Mouse (Mus musculus) limb, embryonic 13.5 days (tissue): ENCODE measurements around the gene Pofut2. TPM values are rescaled to one million over a fixed set of nuclear protein-coding genes. Genes with fewer than 3 reads are reported as not detected.
A peak's percentile ranks its signal among the peaks of the same experiment; 100 is the strongest.

Experiments
- ATAC-seq: fragments of 200-750 bp; cut with Nextera tagmentation; 2 replicates; pipeline ENCODE4 v1.8.0; 2017; ENCODE audit warnings: low read depth, moderate number of reproducible peaks, moderate TSS enrichment; ENCODE audit not compliant: low FRiP score
- H3K27ac ChIP-seq: fragments of 300-500 bp; sonication (generic); 2 replicates; pipeline ENCODE4 v1.5.1; 2015; ENCODE audit warnings: inconsistent platforms, mild to moderate bottlenecking, moderate library complexity
- H3K27me3 ChIP-seq: fragments of 300-500 bp; sonication (generic); 2 replicates; pipeline ENCODE4 v1.6.1; 2015; ENCODE audit warnings: mild to moderate bottlenecking, inconsistent platforms
- H3K36me3 ChIP-seq: fragments of 300-500 bp; sonication (generic); 2 replicates; pipeline ENCODE4 v1.6.1; 2015; ENCODE audit warnings: inconsistent platforms, mild to moderate bottlenecking, moderate library complexity
- H3K4me1 ChIP-seq: fragments of 300-500 bp; sonication (generic); 2 replicates; pipeline ENCODE4 v1.6.1; 2015; ENCODE audit warnings: inconsistent platforms
- H3K4me2 ChIP-seq: fragments of 300-500 bp; sonication (generic); replicated peaks from 2 replicates; pipeline ENCODE4 v1.6.1; 2015; ENCODE audit warnings: inconsistent platforms, mild to moderate bottlenecking, moderate library complexity
- H3K4me3 ChIP-seq: fragments of 300-500 bp; sonication (generic); 2 replicates; pipeline ENCODE4 v1.5.1; 2015; ENCODE audit warnings: moderate library complexity, mild to moderate bottlenecking, inconsistent platforms
- H3K9ac ChIP-seq: fragments of 300-500 bp; sonication (generic); 2 replicates; pipeline ENCODE4 v1.6.1; 2015; ENCODE audit warnings: mild to moderate bottlenecking, inconsistent platforms
- H3K9me3 ChIP-seq: fragments of 300-500 bp; sonication (generic); 2 replicates; pipeline ENCODE4 v1.6.1; 2016; ENCODE audit warnings: inconsistent platforms
- WGBS: fragments of 180-500 bp; shearing (Covaris S2); methylation state at CpG from one replicate; pipeline ENCODE4 v1.1.7; 2015; 5-methylcytosine and 5-hydroxymethylcytosine counted together
- polyA plus RNA-seq: library from polyadenylated mRNA; unstranded; fragments of >200 nt; fragmentation: Nextera tagmentation; extraction: Ambion mirVana; gene quantifications from 2 replicates; pipeline ENCODE4 v1.2.1, GENCODE M21; 2015

The Pofut2 gene
- 148 and 151 TPM in 2 replicates for polyA plus RNA-seq

GRCm38 (mm10) chr10:77258704-77259621, at the start of gene Pofut2:
TSS of gene Pofut2 (plus strand) at chr10:77259218.
- under 1% methylated on average over 81 of the region's 81 CpGs for WGBS
- Histone ChIP-seq H3K4me3 (peak within 1 kb of the TSS; percentile 95), H3K36me3 (peaks cover 33% of the 10 kb centered on the region), H3K4me1 (peaks cover 23% of the 10 kb centered on the region), H3K9me3 (no peaks in the 10 kb centered on the region), H3K9ac (peak within 1 kb of the TSS; percentile 93), H3K4me2 (peak within 1 kb of the TSS; percentile 73), H3K27ac (peak within 1 kb of the TSS; percentile 87), H3K27me3 (no peaks in the 10 kb centered on the region)
- ATAC-seq, result peak; percentile 99

DNA sequence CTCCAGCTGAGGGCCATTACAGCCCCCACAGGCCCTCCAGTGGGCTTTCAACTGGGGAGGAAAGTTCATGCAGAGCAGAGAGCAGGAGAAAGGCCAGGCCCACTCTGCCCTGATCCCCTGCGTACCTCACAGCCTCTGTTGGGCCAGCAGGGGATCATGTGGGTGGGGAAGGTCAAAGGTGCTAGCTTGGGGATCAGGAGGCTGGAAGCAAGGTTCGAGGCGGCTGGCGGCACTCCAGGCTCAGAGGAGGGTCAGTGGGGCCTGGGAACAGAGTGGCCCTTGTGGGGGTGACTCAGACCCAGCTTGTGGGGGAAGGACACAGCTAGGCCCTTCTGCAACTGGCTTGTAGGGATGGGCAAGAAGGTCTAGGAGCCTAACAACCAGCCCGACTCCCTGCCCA, 49.8 kb upstream of the Pofut2 start:
- H3K4me1 ChIP-seq, result peaks cover 39% of the 10 kb centered on the region
- no peaks in the 10 kb centered on the region for H3K36me3 ChIP-seq
- H3K4me3 ChIP-seq, result no peak overlapping the region
- H3K4me2 ChIP-seq, result no peak overlapping the region
- H3K27ac ChIP-seq, result no peak overlapping the region
- H3K9ac ChIP-seq, result no peak overlapping the region
- WGBS, result 46% methylated on average over 5 of the region's 5 CpGs
- ATAC-seq, result no peak
- H3K9me3 ChIP-seq, result no peaks in the 10 kb centered on the region
- no peaks in the 10 kb centered on the region for H3K27me3 ChIP-seq

DNA sequence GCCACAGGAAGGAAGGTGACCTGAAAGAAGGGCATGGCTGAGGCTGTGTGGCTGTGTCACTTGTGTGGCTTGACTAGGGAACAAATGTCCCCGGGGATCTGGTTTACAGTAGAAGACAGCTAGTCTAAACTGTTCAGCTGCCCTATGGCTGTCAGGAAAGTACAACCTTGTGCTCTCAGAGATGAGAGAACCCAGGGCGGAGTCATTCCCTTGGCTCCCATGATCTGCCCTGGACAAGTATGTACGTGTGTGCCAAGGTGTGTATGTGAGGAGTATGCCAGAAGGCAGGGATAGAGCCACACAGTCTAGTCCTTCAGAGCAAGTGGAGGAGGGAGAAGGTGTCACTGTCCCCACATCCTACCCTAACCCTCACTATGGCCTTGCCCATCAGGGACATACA, 48.4 kb upstream of the Pofut2 start:
- H3K4me2 ChIP-seq, result no peak overlapping the region
- H3K4me3 ChIP-seq, result no peak overlapping the region
- H3K36me3 ChIP-seq, result no peaks in the 10 kb centered on the region
- no peaks in the 10 kb centered on the region for H3K9me3 ChIP-seq
- no peak overlapping the region for H3K9ac ChIP-seq
- no peaks in the 10 kb centered on the region for H3K27me3 ChIP-seq
- ATAC-seq, result no peak
- WGBS, result 91% methylated on average over 3 of the region's 3 CpGs
- H3K27ac ChIP-seq, result peak overlapping the region; percentile 1; the same call in 1 of the 2 replicates
- peaks cover 35% of the 10 kb centered on the region for H3K4me1 ChIP-seq

- peak overlapping the region; percentile 1; the same call in 1 of the 2 replicates for H3K27ac ChIP-seq
- H3K9ac ChIP-seq, result no peak overlapping the region
- H3K4me3 ChIP-seq, result no peak overlapping the region
- H3K27me3 ChIP-seq, result no peaks in the 10 kb centered on the region
- H3K4me1 ChIP-seq, result peaks cover 36% of the 10 kb centered on the region
- WGBS, result 51% methylated on average over 11 of the region's 11 CpGs
- H3K9me3 ChIP-seq, result no peaks in the 10 kb centered on the region
- H3K36me3 ChIP-seq, result no peaks in the 10 kb centered on the region
- H3K4me2 ChIP-seq, result no peak overlapping the region
- ATAC-seq, result no peak
Observed at GRCm38 (mm10) chr10:77211116-77211570, 47.9 kb upstream of the Pofut2 start.

DNA sequence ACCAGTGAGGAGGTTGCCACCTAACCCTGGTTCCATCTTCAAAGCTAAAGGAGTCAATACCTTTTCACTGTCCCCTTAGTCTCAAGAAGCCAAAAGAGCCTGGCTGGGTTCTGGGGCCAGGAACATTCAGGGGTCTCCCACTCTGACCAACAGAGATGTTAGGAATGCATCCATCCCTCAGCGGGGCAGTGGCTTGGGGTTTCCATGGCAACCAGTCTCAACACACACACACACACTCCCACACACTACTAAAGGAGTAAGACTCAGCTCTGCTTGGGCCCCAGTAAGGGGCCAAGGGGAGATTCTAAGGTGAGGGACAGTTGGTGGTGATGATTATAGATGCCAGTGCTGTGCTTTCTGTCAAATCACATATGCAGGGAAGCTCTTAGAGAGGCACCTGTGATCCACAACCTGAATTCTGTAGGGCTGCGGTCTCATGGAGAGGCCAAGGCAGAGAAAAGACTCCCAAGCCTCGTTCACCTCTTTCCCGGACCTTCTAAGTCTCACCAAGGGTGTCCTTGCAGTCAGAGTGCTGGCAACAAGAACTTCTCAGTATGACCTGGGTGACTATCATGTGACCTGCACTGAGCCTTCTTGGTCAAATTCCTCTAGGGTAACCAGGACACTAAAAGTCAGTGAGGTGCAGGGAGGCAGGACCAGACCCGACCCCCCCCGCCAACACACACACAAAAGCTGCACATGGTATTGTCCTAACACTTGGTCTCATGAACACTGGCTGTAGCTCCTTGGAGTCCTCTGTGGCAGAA, 46.5 kb upstream of the Pofut2 start:
- ATAC-seq, result no peak
- Histone ChIP-seq H3K9ac (no peak overlapping the region), H3K4me3 (no peak overlapping the region), H3K9me3 (no peaks in the 10 kb centered on the region), H3K4me2 (no peak overlapping the region), H3K27me3 (no peaks in the 10 kb centered on the region), H3K36me3 (no peaks in the 10 kb centered on the region), H3K4me1 (peaks cover 22% of the 10 kb centered on the region), H3K27ac (no peak overlapping the region)
- 85% methylated on average over 6 of the region's 6 CpGs for WGBS

DNA sequence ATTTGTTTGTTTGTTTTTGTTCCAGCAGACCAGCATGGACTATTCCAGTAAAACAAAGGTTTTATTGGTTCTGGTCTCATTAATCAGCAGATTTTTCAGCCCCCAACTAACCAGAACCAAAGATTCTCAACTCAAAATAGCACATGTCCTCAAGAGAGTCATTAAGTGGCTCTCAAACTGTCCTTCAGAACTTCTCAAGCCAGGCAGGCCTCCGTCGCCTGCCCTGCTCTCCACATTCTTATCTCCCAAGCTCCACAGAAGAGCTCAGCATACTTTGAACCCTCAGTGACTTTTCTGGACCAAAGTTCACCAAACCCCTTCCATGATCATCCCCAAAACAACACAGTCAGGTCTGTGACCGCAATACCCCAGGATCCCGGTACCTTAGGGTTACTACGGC, 45.5 kb upstream of the Pofut2 start:
- WGBS, result 90% methylated on average over 5 of the region's 5 CpGs
- Histone ChIP-seq H3K27me3 (no peaks in the 10 kb centered on the region), H3K27ac (no peak overlapping the region), H3K4me2 (no peak overlapping the region), H3K36me3 (no peaks in the 10 kb centered on the region), H3K9me3 (no peaks in the 10 kb centered on the region), H3K9ac (no peak overlapping the region), H3K4me3 (no peak overlapping the region), H3K4me1 (peaks cover 22% of the 10 kb centered on the region)
- ATAC-seq, result no peak

DNA sequence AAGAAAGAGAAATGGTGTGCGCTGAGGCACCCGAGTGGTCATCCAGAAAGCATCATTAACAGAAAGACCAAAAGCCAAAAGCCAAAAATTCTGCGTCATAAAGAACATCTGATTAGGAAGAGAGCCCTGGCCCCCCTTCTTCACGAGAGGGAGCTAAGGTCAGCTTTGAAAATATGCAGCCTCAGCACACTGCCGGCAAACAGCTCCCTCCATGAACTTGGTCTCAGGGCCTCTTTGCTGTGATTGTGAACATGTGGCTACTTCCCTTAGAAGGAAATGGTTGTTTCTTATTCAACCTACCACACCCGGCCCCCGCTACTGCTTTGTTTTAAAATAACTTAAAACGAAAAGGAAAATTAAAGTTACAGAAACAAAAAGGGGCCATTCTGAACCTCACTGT, 44.4 kb upstream of the Pofut2 start:
- Histone ChIP-seq H3K4me1 (peaks cover 18% of the 10 kb centered on the region), H3K4me3 (no peak overlapping the region), H3K9ac (no peak overlapping the region), H3K9me3 (no peaks in the 10 kb centered on the region), H3K36me3 (no peaks in the 10 kb centered on the region), H3K4me2 (no peak overlapping the region), H3K27ac (no peak overlapping the region), H3K27me3 (no peaks in the 10 kb centered on the region)
- ATAC-seq, result no peak
- 57% methylated on average over 8 of the region's 8 CpGs for WGBS

DNA sequence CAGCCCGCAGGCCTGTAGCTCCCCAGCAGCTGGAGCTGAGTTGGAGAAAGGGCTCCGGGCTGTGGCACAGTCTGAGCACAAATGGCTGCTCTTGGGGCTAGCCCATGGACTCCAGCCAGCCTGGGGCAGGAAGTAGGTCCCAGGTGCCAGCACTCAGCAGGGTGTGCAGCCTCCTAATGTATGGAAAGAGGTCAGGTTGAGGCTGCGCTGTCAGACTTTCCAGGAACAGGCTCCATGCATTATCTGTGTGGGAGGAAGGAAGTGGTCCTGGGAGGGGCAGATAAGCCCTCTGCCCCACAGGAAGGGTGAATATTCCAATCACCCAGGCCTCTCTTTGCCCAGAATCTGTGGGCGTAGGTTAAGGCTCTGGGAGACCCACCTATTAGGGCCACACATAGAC, 43.4 kb upstream of the Pofut2 start:
- H3K9me3 ChIP-seq, result no peaks in the 10 kb centered on the region
- 65% methylated on average over 4 of the region's 4 CpGs for WGBS
- H3K36me3 ChIP-seq, result no peaks in the 10 kb centered on the region
- H3K4me3 ChIP-seq, result no peak overlapping the region
- H3K4me1 ChIP-seq, result peaks cover 19% of the 10 kb centered on the region
- no peak for ATAC-seq
- 0 out of 2 replicates have a peak overlapping the region, but pooled peaks have one; percentile 14 for H3K9ac ChIP-seq
- no peaks in the 10 kb centered on the region for H3K27me3 ChIP-seq
- H3K27ac ChIP-seq, result peak overlapping the region; percentile 52; the same call in 1 of the 2 replicates
- no peak overlapping the region for H3K4me2 ChIP-seq

DNA sequence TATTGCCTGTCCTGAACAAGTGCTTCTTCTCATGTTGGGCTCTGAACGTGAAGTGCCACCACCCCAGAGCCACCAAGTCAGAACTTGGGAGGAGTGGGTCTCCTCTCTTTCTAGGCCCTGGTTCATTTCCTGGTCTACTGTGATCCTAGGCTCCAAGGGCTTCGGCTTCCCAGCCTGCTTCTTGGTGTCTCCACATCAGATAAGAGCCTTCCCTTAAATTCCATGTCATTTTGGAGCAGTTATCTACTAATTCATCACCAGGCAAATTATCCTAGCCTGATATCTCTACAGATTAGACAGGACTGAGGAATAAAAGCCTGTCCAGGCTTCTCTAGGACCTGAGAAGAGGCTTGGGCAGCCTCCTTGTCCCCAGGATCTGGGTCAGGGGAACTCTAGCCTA, 42.7 kb upstream of the Pofut2 start:
- 83% methylated on average over 2 of the region's 2 CpGs for WGBS
- Histone ChIP-seq H3K27ac (no peak overlapping the region), H3K9ac (no peak overlapping the region), H3K4me2 (no peak overlapping the region), H3K36me3 (no peaks in the 10 kb centered on the region), H3K27me3 (no peaks in the 10 kb centered on the region), H3K4me1 (peaks cover 17% of the 10 kb centered on the region), H3K9me3 (no peaks in the 10 kb centered on the region), H3K4me3 (no peak overlapping the region)
- no peak for ATAC-seq

- 73% methylated on average over 6 of the region's 6 CpGs for WGBS
- no peak overlapping the region for H3K9ac ChIP-seq
- no peaks in the 10 kb centered on the region for H3K36me3 ChIP-seq
- H3K27me3 ChIP-seq, result no peaks in the 10 kb centered on the region
- H3K9me3 ChIP-seq, result no peaks in the 10 kb centered on the region
- peaks cover 14% of the 10 kb centered on the region for H3K4me1 ChIP-seq
- no peak overlapping the region for H3K27ac ChIP-seq
- no peak for ATAC-seq
- H3K4me3 ChIP-seq, result no peak overlapping the region
- no peak overlapping the region for H3K4me2 ChIP-seq
Observed at GRCm38 (mm10) chr10:77217155-77217731, 41.8 kb upstream of the Pofut2 start.

GRCm38 (mm10) chr10:77218059-77218458, 41.0 kb upstream of the Pofut2 start:
- 87% methylated on average over 4 of the region's 4 CpGs for WGBS
- no peaks in the 10 kb centered on the region for H3K27me3 ChIP-seq
- H3K9ac ChIP-seq, result no peak overlapping the region
- H3K4me1 ChIP-seq, result peaks cover 14% of the 10 kb centered on the region
- no peak overlapping the region for H3K27ac ChIP-seq
- no peaks in the 10 kb centered on the region for H3K36me3 ChIP-seq
- H3K4me3 ChIP-seq, result no peak overlapping the region
- no peak overlapping the region for H3K4me2 ChIP-seq
- no peak for ATAC-seq
- H3K9me3 ChIP-seq, result no peaks in the 10 kb centered on the region
